Mouse (Mus musculus) heart, embryonic 13.5 days (tissue): ENCODE data around the gene Mitf. TPM values are rescaled to one million over a fixed set of nuclear protein-coding genes. Genes with fewer than 3 reads are reported as not detected.

Experiments
- ATAC-seq: fragments of 200-750 bp; cut with Nextera tagmentation; 2 replicates; pipeline ENCODE4 v1.8.0; 2017; ENCODE audit warnings: moderate TSS enrichment; ENCODE audit not compliant: insufficient number of reproducible peaks, low FRiP score, low TSS enrichment; ENCODE audit errors: extremely low read depth
- H3K27ac ChIP-seq: fragments of 300-500 bp; sonication (generic); replicated peaks from 2 replicates; pipeline ENCODE4 v1.5.1; 2015; ENCODE audit warnings: moderate library complexity, mild to moderate bottlenecking, inconsistent platforms
- H3K27me3 ChIP-seq: fragments of 300-500 bp; sonication (generic); replicated peaks from 2 replicates; pipeline ENCODE4 v1.6.1; 2015; ENCODE audit warnings: mild to moderate bottlenecking, inconsistent platforms
- H3K36me3 ChIP-seq: fragments of 300-500 bp; sonication (generic); 2 replicates; pipeline ENCODE4 v1.6.1; 2015; ENCODE audit warnings: mild to moderate bottlenecking, inconsistent platforms
- H3K4me1 ChIP-seq: fragments of 300-500 bp; sonication (generic); 2 replicates; pipeline ENCODE4 v1.6.1; 2015; ENCODE audit warnings: inconsistent platforms
- H3K4me2 ChIP-seq: fragments of 300-500 bp; sonication (generic); 2 replicates; pipeline ENCODE4 v1.6.1; 2015; ENCODE audit warnings: inconsistent platforms, mild to moderate bottlenecking, moderate library complexity
- H3K4me3 ChIP-seq: fragments of 300-500 bp; sonication (generic); 2 replicates; pipeline ENCODE4 v1.5.1; 2015; ENCODE audit warnings: moderate library complexity, mild to moderate bottlenecking, inconsistent platforms
- H3K9ac ChIP-seq: fragments of 300-500 bp; sonication (generic); 2 replicates; pipeline ENCODE4 v1.6.1; 2015; ENCODE audit warnings: inconsistent platforms, mild to moderate bottlenecking, moderate library complexity
- H3K9me3 ChIP-seq: fragments of 300-500 bp; sonication (generic); 2 replicates; pipeline ENCODE4 v1.6.1; 2016; ENCODE audit warnings: inconsistent platforms
- WGBS: fragments of 180-500 bp; shearing (Covaris S2); methylation state at CpG from one replicate; pipeline ENCODE4 v1.1.7; 2015; ENCODE audit warnings: mixed read lengths; 5-methylcytosine and 5-hydroxymethylcytosine counted together
- polyA plus RNA-seq: library from polyadenylated mRNA; unstranded; fragments of >200 nt; fragmentation: Nextera tagmentation; extraction: Ambion mirVana; gene quantifications from 2 replicates; pipeline ENCODE4 v1.2.1, GENCODE M21; 2015

Mitf gene
- polyA plus RNA-seq, result 15.4 and 17.3 TPM in 2 replicates

DNA sequence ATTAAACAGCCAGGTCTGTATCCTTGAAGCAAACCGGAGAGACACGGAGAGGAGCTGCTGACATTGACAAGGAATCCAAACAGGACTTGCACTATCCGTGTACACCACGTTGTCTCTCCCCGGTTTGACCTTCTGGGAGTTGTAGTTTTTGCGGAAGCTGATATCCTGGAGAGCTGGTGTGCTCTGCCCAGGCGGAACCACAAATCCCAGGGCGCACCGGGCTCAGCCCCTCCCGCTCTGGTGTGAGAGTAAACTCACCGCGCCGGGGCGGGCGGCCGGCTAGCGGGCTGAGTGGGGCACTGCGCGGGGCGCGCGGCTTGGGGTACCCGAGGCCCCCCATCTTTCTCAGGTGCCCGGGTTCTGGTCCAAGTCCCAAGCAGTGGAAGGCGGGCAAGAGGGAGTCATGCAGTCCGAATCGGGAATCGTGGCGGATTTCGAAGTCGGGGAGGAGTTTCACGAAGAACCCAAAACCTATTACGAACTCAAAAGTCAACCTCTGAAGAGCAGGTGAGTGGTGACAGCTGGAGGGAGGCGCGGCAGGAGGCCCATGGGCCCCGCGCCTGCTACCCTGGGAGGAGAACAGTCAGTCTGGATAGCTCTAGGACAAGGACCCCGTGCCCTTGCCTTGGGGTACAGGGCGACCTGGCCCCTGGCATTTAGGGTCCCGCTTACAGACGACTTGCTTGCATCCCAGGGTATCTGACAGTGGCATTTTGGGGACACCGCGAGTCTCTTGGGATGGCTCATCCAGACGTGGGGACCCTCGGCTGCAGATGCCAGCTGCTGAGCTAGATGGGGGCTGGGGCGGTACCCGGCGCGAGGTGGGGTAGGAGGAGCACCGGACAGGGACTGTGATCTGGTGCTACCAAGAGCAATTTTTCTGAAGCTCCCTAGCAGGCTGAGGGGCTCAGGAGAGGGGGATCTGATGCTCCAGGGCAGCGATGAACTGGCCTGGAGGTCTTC, at the start of gene Mitf:
Mitf (plus strand) TSS at position 272 of the 963 bp plus-strand sequence.
- no peaks in the 10 kb centered on the region for H3K9me3 ChIP-seq
- H3K9ac ChIP-seq, result peak within 1 kb of the TSS; percentile 89
- H3K4me3 ChIP-seq, result peak within 1 kb of the TSS; percentile 76
- peaks cover 27% of the 10 kb centered on the region for H3K4me1 ChIP-seq
- peak within 1 kb of the TSS; percentile 54 for H3K27ac ChIP-seq
- peak within 1 kb of the TSS; percentile 98 for H3K4me2 ChIP-seq
- ATAC-seq, result peak; percentile 88
- H3K27me3 ChIP-seq, result no peaks in the 10 kb centered on the region
- WGBS, result under 1% methylated on average over 51 of the region's 51 CpGs
- no peaks in the 10 kb centered on the region for H3K36me3 ChIP-seq

DNA sequence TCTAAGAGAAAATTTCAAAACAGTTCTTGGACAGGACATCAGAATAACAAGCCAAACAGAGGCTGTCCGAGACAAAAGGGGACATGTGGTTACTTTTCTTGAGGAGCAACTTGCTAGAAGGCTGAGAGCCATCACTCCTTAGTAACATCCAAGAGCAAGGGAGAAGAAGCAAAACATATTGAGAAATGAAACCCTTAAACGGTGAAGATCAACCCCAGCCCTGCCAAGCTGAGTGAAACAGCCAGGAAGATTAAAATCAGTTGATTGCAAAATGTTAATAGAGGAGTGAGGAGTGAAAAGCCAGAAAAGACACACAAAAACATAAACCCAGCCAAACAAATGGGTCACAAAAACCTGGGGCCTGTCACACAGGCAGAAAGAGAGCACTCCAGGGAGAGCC, 49.5 kb upstream of the Mitf start:
- no peak overlapping the region for H3K27ac ChIP-seq
- H3K4me2 ChIP-seq, result no peak overlapping the region
- no peak for ATAC-seq
- no peaks in the 10 kb centered on the region for H3K27me3 ChIP-seq
- no peak overlapping the region for H3K9ac ChIP-seq
- no peaks in the 10 kb centered on the region for H3K9me3 ChIP-seq
- H3K36me3 ChIP-seq, result no peaks in the 10 kb centered on the region
- no peak overlapping the region for H3K4me3 ChIP-seq
- 64% methylated on average over 2 of the region's 2 CpGs for WGBS
- H3K4me1 ChIP-seq, result no peaks in the 10 kb centered on the region

DNA sequence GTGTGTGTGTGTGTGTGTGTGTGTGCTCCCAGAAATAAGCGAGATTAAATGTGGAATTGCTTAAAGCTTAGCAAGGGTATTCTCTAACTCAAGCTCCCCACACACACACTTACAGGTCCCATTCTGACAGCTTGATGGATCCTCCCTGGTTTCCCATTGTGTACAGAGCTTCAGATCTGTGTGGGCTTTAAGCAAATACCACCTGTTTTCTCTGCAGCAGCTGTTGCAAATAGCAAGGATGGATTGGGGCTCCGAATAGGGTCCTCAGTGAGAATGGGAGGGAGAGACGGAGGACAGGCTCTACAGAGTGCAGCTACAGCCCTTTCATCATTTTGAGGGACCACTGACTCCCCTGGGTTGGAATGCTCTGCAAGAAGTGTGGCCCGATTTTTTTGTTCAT, 48.0 kb upstream of the Mitf start:
- H3K4me2 ChIP-seq, result no peak overlapping the region
- no peaks in the 10 kb centered on the region for H3K36me3 ChIP-seq
- H3K9ac ChIP-seq, result no peak overlapping the region
- H3K4me3 ChIP-seq, result no peak overlapping the region
- H3K27ac ChIP-seq, result no peak overlapping the region
- WGBS, result 62% methylated on average over 4 of the region's 4 CpGs
- no peaks in the 10 kb centered on the region for H3K27me3 ChIP-seq
- H3K4me1 ChIP-seq, result no peaks in the 10 kb centered on the region
- H3K9me3 ChIP-seq, result no peaks in the 10 kb centered on the region
- no peak for ATAC-seq

DNA sequence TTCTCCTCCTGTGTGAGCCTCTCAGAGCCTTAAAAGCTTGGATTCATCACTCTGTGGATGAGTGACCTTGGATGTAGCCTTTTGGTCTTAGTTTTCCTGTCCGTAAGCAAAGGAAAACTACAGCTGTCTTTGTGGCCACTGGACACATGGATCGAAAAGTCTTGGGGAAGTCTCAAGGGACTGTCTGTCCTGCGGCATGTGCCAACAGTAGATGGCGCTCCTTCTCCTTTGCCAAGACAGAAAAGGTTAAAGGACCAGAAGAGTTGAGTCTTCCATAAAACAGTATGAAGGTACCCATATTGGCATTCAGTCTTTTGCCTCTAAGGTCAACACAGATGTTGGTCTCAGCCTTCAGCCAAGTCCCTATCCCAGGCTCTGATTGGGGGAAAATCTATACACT, 47.6 kb upstream of the Mitf start:
- H3K36me3 ChIP-seq, result no peaks in the 10 kb centered on the region
- H3K4me3 ChIP-seq, result no peak overlapping the region
- WGBS, result 16% methylated on average over 4 of the region's 4 CpGs

DNA sequence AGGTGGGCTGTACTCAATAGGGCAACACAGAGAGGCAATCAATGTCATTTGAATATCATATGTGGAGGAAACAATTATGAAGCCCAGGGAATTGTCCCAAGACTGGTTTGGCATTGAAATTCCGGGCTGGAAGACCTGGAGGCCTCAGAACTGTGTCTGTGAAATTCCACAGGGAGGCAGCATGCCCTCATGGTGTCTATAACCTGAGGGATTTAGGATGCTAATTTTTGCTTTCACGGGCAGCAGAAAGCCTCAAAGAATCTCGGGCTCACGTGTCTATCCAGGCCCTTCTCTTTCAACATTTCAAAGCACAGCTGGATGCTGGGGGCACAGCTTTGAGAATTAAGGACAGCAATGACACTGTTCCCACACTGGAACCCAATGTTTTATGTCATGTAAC, 45.5 kb upstream of the Mitf start:
- Histone ChIP-seq H3K4me3 (no peak overlapping the region), H3K27me3 (no peaks in the 10 kb centered on the region), H3K4me1 (no peaks in the 10 kb centered on the region)

More for the DNA sequence above, 47.6 kb upstream of the Mitf start:
- ATAC-seq, result no peak
- H3K9me3 ChIP-seq, result no peaks in the 10 kb centered on the region
- no peaks in the 10 kb centered on the region for H3K4me1 ChIP-seq
- no peak overlapping the region for H3K4me2 ChIP-seq
- H3K27me3 ChIP-seq, result no peaks in the 10 kb centered on the region
- H3K9ac ChIP-seq, result no peak overlapping the region
- H3K27ac ChIP-seq, result no peak overlapping the region

DNA sequence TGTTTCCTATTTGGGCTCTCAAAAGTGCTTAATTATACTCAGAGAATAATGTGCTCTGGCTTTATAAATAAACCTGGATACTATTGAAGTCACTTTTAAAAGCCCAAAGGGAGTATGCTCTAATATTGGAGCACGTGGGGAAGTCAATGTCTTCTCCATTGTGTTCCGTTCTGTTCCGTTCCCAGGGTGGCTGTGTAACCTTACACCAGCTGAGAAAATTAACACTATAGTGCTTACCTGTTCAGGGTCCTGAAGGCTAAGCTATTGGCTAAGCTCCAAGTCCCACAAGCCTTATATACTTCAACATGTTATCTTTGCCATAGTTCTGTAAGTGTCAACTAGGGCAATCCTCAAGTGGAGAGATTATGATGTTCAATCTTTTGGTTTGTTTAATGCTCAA, 42.9 kb upstream of the Mitf start:
- no peak for ATAC-seq
- Histone ChIP-seq H3K4me3 (no peak overlapping the region), H3K4me2 (no peak overlapping the region), H3K36me3 (no peaks in the 10 kb centered on the region), H3K27ac (no peak overlapping the region), H3K4me1 (no peaks in the 10 kb centered on the region), H3K9ac (no peak overlapping the region), H3K9me3 (no peaks in the 10 kb centered on the region), H3K27me3 (no peaks in the 10 kb centered on the region)
- 44% methylated on average over 3 of the region's 3 CpGs for WGBS

More for the DNA sequence above, 45.5 kb upstream of the Mitf start:
- no peak for ATAC-seq
- Histone ChIP-seq H3K27ac (no peak overlapping the region), H3K36me3 (no peaks in the 10 kb centered on the region), H3K9ac (no peak overlapping the region), H3K4me2 (no peak overlapping the region), H3K9me3 (no peaks in the 10 kb centered on the region)
- 15% methylated on average over 4 of the region's 4 CpGs for WGBS

DNA sequence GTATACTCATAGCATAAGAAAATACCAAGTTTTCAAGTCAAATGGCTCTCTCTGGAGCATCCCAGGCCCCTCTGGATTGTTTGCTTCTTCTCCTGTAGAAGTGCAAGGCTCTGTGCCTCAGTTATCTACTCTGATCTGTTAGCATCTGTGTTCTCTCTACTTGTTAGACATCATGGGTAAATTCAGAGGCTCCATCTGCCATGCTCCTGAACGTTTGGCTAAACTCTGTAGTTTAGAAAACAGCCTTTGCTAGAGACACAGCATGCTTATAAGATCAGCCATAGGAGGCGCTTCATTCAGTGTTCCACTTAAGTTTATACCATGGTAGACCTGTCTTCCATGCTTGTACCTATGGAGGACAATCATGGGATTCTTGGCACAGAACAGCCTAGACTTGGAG, 39.0 kb upstream of the Mitf start:
- Histone ChIP-seq H3K4me1 (no peaks in the 10 kb centered on the region), H3K36me3 (no peaks in the 10 kb centered on the region), H3K27me3 (no peaks in the 10 kb centered on the region), H3K9me3 (no peaks in the 10 kb centered on the region), H3K4me3 (no peak overlapping the region), H3K27ac (no peak overlapping the region), H3K4me2 (no peak overlapping the region), H3K9ac (no peak overlapping the region)
- 71% methylated on average over 2 of the region's 2 CpGs for WGBS
- no peak for ATAC-seq

DNA sequence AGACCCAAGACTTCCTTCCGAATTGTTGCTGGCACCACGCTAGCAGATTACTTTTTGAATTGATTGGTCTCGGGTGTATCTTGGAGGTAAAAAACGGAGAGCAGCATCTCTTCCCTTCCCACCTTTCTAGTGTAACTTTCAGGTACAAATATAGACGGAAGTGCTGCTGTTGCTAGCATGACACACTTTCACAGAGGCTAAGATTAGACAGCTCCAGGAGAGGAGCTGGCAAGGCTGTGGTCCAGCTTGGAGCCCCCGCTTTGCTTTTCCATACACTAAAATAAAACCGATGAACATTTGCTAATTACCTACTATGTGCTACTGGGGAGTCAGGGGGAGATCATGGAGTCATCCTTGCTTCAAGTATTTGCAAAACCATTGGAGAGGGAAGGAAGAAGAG, 37.3 kb upstream of the Mitf start:
- Histone ChIP-seq H3K9me3 (no peaks in the 10 kb centered on the region), H3K4me1 (no peaks in the 10 kb centered on the region), H3K27ac (no peak overlapping the region), H3K36me3 (no peaks in the 10 kb centered on the region), H3K4me2 (no peak overlapping the region), H3K27me3 (no peaks in the 10 kb centered on the region), H3K4me3 (no peak overlapping the region), H3K9ac (no peak overlapping the region)
- 68% methylated on average over 7 of the region's 7 CpGs for WGBS
- ATAC-seq, result no peak

DNA sequence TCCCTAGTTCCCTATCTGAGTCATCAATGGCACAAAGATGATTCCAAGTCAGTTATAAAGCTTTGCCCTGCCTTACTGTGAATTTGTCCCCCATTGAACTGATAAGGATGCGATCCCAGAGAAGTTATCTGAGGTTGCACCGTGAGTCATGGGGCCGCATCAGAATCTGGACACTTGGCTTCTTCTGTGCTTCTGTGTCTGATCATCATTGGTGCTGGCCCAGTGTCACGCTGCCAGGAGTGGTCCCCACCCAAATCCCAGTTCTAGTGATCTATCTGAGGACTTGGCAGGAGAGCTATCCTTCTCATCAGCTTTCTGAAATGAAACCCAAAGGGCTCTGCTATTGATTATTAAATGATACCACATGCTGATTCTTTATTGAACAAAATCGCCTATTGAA, 25.5 kb upstream of the Mitf start:
- H3K27ac ChIP-seq, result no peak overlapping the region
- H3K9ac ChIP-seq, result no peak overlapping the region
- no peak overlapping the region for H3K4me2 ChIP-seq

DNA sequence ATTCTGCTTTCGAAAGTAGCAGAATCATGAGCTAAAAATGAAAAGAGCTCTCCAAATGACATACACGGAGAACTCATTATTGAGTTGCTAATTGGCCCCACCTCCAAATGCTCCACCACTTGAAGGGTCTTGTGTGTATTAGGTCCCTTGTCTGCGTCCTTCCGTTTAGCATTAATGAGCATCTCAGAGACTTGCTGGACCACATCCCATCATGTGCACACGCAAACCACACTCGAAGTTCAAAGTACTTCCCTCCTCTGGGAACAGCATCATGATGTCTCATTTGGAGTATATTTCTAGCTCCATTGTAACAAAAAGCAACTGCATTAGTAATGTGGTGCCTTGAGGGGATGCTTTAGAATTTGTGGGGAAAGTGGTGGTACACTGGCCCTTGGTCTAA, 24.6 kb upstream of the Mitf start:
- no peak for ATAC-seq
- WGBS, result 78% methylated on average over 6 of the region's 6 CpGs
- H3K4me3 ChIP-seq, result no peak overlapping the region
- no peak overlapping the region for H3K9ac ChIP-seq
- no peaks in the 10 kb centered on the region for H3K36me3 ChIP-seq
- no peak overlapping the region for H3K4me2 ChIP-seq
- H3K27ac ChIP-seq, result no peak overlapping the region
- no peaks in the 10 kb centered on the region for H3K9me3 ChIP-seq
- no peaks in the 10 kb centered on the region for H3K4me1 ChIP-seq
- no peaks in the 10 kb centered on the region for H3K27me3 ChIP-seq

More for the DNA sequence above, 25.5 kb upstream of the Mitf start:
- Histone ChIP-seq H3K4me1 (no peaks in the 10 kb centered on the region), H3K27me3 (no peaks in the 10 kb centered on the region), H3K36me3 (no peaks in the 10 kb centered on the region), H3K9me3 (no peaks in the 10 kb centered on the region), H3K4me3 (no peak overlapping the region)
- no peak for ATAC-seq
- 68% methylated on average over 5 of the region's 5 CpGs for WGBS

DNA sequence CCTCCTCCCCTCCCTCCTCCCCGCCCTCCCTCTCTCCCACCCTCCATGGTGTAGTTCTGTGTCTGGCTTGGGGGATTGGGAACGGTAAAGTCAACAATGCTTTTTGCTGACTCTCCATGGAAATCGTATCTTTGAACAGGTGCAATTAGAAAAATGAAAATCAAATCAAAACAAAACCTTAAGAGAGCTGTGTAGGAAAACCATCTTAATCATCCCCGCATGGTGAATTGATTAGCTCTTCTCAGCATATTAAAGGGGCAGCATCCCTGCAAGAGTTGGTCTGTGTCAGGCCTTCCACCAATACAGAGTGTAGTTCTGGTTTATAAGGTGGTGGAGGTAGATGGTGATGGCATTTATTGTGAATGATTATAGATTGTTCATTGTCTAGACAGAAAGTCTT, 20.0 kb upstream of the Mitf start:
- no peak overlapping the region for H3K9ac ChIP-seq
- no peaks in the 10 kb centered on the region for H3K9me3 ChIP-seq
- H3K27ac ChIP-seq, result no peak overlapping the region
- H3K36me3 ChIP-seq, result no peaks in the 10 kb centered on the region
- no peak for ATAC-seq
- 77% methylated on average over 4 of the region's 4 CpGs for WGBS
- H3K27me3 ChIP-seq, result no peaks in the 10 kb centered on the region
- H3K4me1 ChIP-seq, result no peaks in the 10 kb centered on the region
- H3K4me2 ChIP-seq, result no peak overlapping the region
- H3K4me3 ChIP-seq, result no peak overlapping the region
